Mouse (Mus musculus): ENCODE measurements around the gene Vsig10. TPM values are rescaled to one million over a fixed set of nuclear protein-coding genes. Genes with fewer than 3 reads are reported as not detected.

Vsig10 gene
- polyA plus RNA-seq, 1 experiment from 2014 or later: 8.1 TPM

DNA sequence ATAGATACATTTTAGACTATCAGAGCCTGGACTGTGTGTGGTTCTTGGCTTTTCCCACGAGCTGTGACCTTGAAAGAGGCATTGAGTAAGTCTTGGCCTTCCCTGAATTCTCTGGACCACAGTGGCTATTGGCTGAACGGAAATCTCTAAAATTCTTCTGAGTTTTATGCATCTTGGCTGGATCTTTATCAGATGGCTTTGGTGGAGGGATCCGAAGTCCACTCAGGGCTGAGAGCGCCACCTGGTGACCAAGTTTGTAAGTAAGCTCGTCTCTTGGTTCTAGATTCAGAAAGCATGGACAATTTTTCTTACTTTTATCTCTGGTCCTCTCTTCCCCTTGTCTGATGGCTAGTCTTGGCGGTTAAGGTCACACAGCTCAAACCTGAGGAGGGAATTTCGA is 13.9 kb upstream of the Vsig10 start:
- Histone ChIP-seq H3K27ac (replicated peaks) (no peak overlapping the region), H3K4me1 (peaks cover 17% of the 10 kb centered on the region), H3K36me3 (no peaks in the 10 kb centered on the region), H3K9me3 (peaks cover 4% of the 10 kb centered on the region; the same call in 1 of the 2 replicates), H3K27me3 (replicated peaks) (no peaks in the 10 kb centered on the region), H3K9ac (no peak overlapping the region), H3K4me3 (no peak overlapping the region), H3K4me2 (no peak overlapping the region)
- no peak for ATAC-seq (ENCODE audit: extremely low read depth, insufficient number of reproducible peaks, low FRiP score, low TSS enrichment)
- 66% methylated on average over 7 of the region's 7 CpGs for WGBS

DNA sequence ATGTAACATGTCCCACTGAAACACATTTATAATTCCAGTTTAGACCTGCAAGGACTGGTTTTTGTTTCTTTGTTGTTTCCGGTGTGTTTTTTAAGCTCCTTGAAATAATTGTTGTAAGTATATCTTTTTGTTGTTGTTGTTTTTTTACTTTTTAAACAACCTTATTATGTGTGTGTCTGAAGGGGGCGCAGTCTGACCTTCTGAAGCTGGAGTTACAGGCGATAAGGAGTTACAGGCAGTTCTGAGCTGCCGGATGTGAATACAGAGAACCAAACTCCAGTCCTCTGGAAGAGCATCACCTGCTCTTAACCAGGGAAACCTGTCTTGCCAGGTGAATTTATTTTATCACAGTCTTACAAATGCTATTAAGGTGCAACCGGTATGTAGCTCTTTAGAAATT is 13.1 kb upstream of the Vsig10 start:
- H3K9ac ChIP-seq: no peak overlapping the region
- no peak for ATAC-seq (ENCODE audit: extremely low read depth, insufficient number of reproducible peaks, low FRiP score, low TSS enrichment)
- H3K9me3 ChIP-seq: peaks cover 4% of the 10 kb centered on the region; the same call in 1 of the 2 replicates
- no peaks in the 10 kb centered on the region; the same call in 1 of the 2 replicates for H3K27me3 ChIP-seq (replicated peaks)
- no peak overlapping the region for H3K4me2 ChIP-seq
- WGBS: 84% methylated on average over 5 of the region's 5 CpGs
- H3K4me3 ChIP-seq: no peak overlapping the region
- H3K4me1 ChIP-seq: peaks cover 17% of the 10 kb centered on the region
- no peaks in the 10 kb centered on the region for H3K36me3 ChIP-seq
- H3K27ac ChIP-seq (replicated peaks): no peak overlapping the region

DNA sequence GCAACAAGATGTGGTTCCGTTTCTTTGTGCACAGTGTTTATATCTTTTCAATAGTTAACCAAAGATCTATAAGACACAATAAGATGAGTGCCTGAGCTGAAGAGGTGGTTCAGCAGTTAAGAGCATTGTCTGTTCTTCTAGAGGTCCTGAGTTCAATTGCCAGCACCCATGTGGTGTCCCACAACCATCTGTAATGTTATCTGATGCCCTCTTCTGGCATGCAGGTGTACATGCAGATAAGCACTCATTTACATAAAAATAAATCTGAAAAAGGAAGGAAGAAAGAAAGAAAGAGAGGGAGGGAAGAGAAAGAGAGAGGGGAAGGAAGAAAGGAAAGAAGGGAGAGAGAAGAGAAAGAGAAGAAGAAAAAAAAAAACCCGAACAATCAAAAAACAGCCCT is 12.1 kb upstream of the Vsig10 start:
- Histone ChIP-seq H3K36me3 (no peaks in the 10 kb centered on the region), H3K9ac (no peak overlapping the region), H3K27me3 (replicated peaks) (no peaks in the 10 kb centered on the region; the same call in 1 of the 2 replicates), H3K9me3 (peaks cover 4% of the 10 kb centered on the region; the same call in 1 of the 2 replicates), H3K4me2 (no peak overlapping the region), H3K27ac (replicated peaks) (no peak overlapping the region), H3K4me3 (no peak overlapping the region), H3K4me1 (peaks cover 17% of the 10 kb centered on the region)
- 87% methylated on average over 2 of the region's 2 CpGs for WGBS
- no peak for ATAC-seq (ENCODE audit: extremely low read depth, insufficient number of reproducible peaks, low FRiP score, low TSS enrichment)

DNA sequence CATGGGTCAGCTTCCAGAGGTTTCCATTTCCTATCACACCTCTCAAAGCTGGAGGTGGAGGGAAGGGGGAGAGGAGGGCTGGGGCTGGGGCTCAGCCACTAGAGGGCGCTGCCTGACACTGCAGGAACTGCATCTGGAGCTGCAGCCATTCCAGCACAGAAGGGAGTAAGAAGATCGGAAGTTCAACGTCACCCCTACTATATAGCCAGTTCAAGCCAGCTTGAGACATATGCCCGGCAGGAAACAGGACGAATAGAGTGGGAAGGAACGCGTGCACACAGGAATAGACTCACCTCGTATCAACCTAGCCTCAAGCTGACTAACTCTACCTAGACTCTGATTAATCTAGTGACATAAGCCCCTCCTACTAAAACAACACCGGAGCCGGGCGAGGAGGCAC is 11.2 kb upstream of the Vsig10 start:
- H3K4me2 ChIP-seq: 0 out of 2 replicates have a peak overlapping the region, but pooled peaks have one; percentile 15
- H3K27me3 ChIP-seq (replicated peaks): no peaks in the 10 kb centered on the region; the same call in 1 of the 2 replicates
- H3K9me3 ChIP-seq: peaks cover 4% of the 10 kb centered on the region; the same call in 1 of the 2 replicates
- H3K36me3 ChIP-seq: no peaks in the 10 kb centered on the region
- H3K27ac ChIP-seq (replicated peaks): no peak overlapping the region
- ATAC-seq (ENCODE audit: extremely low read depth, insufficient number of reproducible peaks, low FRiP score, low TSS enrichment): no peak
- H3K4me3 ChIP-seq: no peak overlapping the region
- WGBS: 30% methylated on average over 11 of the region's 11 CpGs
- peaks cover 16% of the 10 kb centered on the region for H3K4me1 ChIP-seq
- H3K9ac ChIP-seq: no peak overlapping the region

DNA sequence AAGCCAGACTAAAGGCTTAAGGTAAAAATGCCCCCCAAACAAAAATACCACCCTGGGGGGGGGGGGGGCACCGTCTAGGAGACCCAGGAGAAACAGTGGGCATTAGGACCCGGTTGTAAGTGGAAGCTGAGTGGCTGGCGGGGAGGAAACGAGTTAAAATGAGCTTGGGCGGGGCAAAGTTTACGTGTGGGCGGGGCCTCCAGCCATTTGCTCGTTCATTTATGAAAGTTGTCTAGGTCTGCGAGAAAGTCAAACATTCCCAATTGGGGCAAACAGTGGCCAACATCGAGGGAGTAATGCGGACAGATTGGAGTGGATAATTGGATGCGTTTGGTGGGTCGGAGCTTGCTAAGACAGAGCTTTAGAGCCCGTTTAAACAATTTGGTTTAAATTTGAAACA is 5.5 kb upstream of the Vsig10 start:
- Histone ChIP-seq H3K4me1 (peaks cover 22% of the 10 kb centered on the region), H3K4me3 (peak overlapping the region; percentile 44), H3K27me3 (replicated peaks) (no peaks in the 10 kb centered on the region; the same call in 1 of the 2 replicates), H3K36me3 (no peaks in the 10 kb centered on the region), H3K9ac (peak overlapping the region; percentile 33), H3K4me2 (peak overlapping the region; percentile 63), H3K9me3 (no peaks in the 10 kb centered on the region), H3K27ac (replicated peaks) (no peak overlapping the region)
- ATAC-seq (ENCODE audit: extremely low read depth, insufficient number of reproducible peaks, low FRiP score, low TSS enrichment): no peak
- 16% methylated on average over 13 of the region's 14 CpGs for WGBS

DNA sequence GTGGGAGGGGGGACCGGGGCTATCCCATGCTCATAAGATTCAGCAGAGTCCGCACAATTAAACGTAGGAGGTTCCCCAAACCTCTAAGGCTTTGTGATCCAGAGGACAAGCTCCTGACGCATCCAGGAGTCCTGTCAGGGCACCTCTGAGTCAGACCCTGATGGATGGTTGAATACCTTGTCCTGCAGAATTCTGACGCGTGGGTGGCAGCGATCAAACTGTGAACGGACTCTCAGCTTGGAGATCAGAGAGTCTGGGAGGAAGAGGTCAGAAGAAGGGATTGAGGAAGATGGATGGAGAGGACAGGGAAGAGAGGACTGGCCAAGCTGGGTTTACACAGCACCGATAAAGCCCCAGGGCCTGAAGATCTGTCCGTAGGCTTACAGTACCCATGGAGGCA is 5.0 kb upstream of the Vsig10 start:
- H3K4me1 ChIP-seq: peaks cover 23% of the 10 kb centered on the region
- no peak for ATAC-seq (ENCODE audit: extremely low read depth, insufficient number of reproducible peaks, low FRiP score, low TSS enrichment)
- peak overlapping the region; percentile 63 for H3K4me2 ChIP-seq
- no peaks in the 10 kb centered on the region for H3K36me3 ChIP-seq
- peak overlapping the region; percentile 44 for H3K4me3 ChIP-seq
- H3K9ac ChIP-seq: peak overlapping the region; percentile 33
- WGBS: 30% methylated on average over 10 of the region's 10 CpGs
- no peaks in the 10 kb centered on the region; the same call in 1 of the 2 replicates for H3K27me3 ChIP-seq (replicated peaks)
- H3K27ac ChIP-seq (replicated peaks): no peak overlapping the region
- no peaks in the 10 kb centered on the region for H3K9me3 ChIP-seq

DNA sequence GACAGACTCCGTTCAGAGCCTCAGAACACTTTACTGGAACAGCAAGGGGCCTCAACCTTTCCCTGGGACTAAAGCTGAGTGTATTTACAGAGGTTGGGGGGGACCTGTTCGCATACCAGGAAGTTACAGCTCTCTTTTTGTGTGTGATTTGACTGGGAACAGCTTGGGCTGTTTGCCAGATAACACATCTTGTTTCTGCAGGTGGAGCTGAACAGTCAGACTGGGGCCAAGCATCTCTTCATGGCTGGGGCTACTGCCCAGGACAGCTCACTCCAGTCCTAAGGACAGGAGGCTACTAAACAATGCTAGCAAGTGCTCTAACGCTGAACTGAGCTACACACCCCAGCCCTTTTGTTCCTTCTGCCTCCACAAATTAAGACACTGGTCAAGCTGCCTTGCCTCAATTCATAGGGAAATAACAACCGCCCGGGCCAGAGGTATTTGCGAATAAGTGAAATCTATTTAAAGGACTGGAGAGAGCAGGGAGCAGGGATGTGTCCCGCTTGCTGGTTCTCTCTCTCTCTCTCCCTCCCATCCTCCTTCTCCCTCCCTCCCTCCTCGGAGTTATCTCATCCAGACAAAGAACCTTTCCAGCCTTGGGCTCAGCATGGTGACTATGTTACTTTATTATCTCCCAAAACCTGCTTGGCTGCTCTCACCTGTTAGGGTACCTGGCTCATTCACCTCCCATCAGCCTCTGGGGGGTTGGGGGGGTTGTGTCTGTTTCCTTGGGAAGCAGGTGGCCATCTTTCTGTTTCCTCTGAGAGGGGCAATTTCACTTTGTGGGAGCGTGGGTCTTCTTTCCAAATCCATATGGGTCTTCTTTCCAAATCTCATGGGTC is 4.1 kb upstream of the Vsig10 start:
- 20% methylated on average over 9 of the region's 9 CpGs for WGBS
- Histone ChIP-seq H3K4me3 (no peak overlapping the region), H3K27ac (replicated peaks) (no peak overlapping the region), H3K9ac (no peak overlapping the region), H3K36me3 (no peaks in the 10 kb centered on the region), H3K9me3 (no peaks in the 10 kb centered on the region), H3K27me3 (replicated peaks) (no peaks in the 10 kb centered on the region; the same call in 1 of the 2 replicates), H3K4me2 (peak overlapping the region; percentile 63), H3K4me1 (peaks cover 23% of the 10 kb centered on the region)
- ATAC-seq (ENCODE audit: extremely low read depth, insufficient number of reproducible peaks, low FRiP score, low TSS enrichment): no peak

DNA sequence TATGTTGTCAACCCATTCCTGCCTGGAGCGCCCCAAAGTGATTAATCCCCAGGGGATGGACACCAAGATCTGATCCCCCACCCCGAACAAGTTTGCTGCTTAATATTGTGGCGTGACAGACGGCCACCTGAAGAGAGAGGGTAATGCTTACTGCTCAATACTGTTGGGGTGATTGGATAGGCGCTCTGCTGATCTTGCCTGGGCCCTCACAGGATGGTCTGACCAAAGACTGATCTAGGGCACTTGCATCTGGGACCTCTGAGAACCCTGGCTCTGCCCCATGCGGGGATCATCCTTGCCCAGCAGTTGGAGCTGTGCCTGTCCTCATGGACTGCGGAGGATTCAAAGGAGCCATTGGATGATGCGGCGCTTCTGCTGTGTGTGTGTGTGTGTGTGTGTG is 4.9 kb downstream of the Vsig10 start:
- Histone ChIP-seq H3K9ac (no peak overlapping the region), H3K4me2 (no peak overlapping the region), H3K4me1 (peaks cover 7% of the 10 kb centered on the region), H3K36me3 (peaks cover 19% of the 10 kb centered on the region), H3K9me3 (no peaks in the 10 kb centered on the region), H3K27ac (replicated peaks) (no peak overlapping the region), H3K4me3 (no peak overlapping the region), H3K27me3 (replicated peaks) (no peaks in the 10 kb centered on the region)
- 64% methylated on average over 9 of the region's 9 CpGs for WGBS
- no peak for ATAC-seq (ENCODE audit: extremely low read depth, insufficient number of reproducible peaks, low FRiP score, low TSS enrichment)

DNA sequence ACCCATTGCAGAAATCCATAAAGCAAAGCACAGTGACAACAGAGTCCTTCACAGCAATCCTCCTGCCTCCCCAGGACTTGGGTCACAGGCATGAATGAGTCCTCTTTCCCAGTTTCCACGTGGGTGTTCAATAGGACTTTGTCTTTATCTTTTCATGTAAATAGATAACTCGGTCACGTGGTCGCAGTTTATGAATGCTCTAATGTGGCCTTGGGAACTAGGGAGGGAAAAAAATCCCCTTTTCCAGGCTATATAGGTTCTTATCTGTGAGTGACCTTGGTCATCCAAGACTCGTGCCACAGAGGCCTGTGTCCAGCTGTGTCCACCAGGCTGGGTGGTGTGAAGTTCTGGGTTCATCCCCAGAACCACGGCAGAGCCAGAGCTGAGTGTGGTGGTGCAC is 7.5 kb downstream of the Vsig10 start:
- H3K4me1 ChIP-seq: no peaks in the 10 kb centered on the region
- H3K27me3 ChIP-seq (replicated peaks): no peaks in the 10 kb centered on the region
- no peak for ATAC-seq (ENCODE audit: extremely low read depth, insufficient number of reproducible peaks, low FRiP score, low TSS enrichment)
- H3K4me3 ChIP-seq: no peak overlapping the region
- WGBS: 48% methylated on average over 6 of the region's 6 CpGs
- H3K9me3 ChIP-seq: no peaks in the 10 kb centered on the region
- H3K36me3 ChIP-seq: peaks cover 19% of the 10 kb centered on the region
- H3K4me2 ChIP-seq: no peak overlapping the region
- no peak overlapping the region for H3K27ac ChIP-seq (replicated peaks)
- no peak overlapping the region for H3K9ac ChIP-seq

DNA sequence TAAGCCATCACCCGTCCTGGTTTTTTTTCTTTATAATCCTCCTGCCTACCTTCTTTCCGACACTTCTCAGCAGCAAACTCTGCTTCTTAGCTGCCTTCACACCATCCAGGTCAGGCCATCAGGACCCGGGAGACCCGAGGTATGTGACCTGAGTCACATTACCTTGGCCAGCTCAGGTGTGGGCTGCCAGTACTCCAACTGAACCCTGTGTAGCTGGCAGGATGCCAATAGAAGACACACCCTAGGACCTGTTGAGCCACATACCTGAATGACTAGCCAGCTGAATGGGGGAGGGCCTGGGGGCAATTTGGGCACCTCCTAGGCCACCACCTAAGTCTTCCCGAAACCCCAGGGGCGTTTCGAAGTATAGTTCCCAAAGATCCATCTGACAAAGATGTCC is 11.6 kb downstream of the Vsig10 start:
- Histone ChIP-seq H3K4me2 (no peak overlapping the region), H3K4me1 (no peaks in the 10 kb centered on the region), H3K27me3 (replicated peaks) (no peaks in the 10 kb centered on the region), H3K4me3 (no peak overlapping the region), H3K9me3 (no peaks in the 10 kb centered on the region; the same call in 1 of the 2 replicates), H3K36me3 (peaks cover 12% of the 10 kb centered on the region), H3K27ac (replicated peaks) (no peak overlapping the region), H3K9ac (no peak overlapping the region)
- no peak for ATAC-seq (ENCODE audit: extremely low read depth, insufficient number of reproducible peaks, low FRiP score, low TSS enrichment)
- WGBS: 75% methylated on average over 7 of the region's 7 CpGs

DNA sequence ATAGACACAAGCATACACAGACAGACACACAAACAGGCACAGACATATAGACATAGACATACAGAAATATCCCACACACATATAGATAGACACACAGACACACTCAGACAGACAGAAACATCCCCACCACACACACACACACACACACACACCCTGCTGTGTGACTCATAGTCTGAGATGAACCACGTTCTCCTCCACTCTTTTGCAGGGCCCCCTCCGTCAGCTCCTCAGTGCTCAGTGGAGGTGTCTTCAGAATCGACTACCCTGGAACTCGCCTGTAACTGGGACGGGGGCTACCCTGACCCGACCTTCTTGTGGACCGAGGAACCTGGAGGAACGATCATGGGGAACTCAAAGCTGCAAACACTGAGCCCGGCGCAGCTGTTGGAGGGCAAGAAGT is 19.1 kb downstream of the Vsig10 start:
- peaks cover 3% of the 10 kb centered on the region; the same call in 1 of the 2 replicates for H3K9me3 ChIP-seq

DNA sequence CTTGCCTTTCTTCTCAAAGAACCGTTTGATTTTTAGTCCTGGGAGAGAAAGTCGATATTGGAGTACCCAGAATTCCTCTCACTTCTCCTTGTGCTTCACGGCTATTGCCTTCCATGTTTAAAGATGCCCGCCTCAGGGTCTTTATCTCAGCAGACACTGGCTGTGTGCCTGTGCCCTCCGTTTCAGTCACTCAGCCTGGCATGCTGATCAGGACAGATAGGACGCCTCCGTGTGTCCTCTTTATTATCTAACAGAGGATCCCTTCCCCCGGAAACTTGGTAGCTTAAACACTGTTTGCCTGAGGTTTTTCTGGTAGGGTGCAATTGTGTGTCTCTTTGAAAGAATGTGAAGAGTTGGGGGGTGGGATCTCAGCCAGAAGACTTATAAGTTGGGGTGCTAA is 19.6 kb downstream of the Vsig10 start:
- H3K9me3 ChIP-seq: peaks cover 3% of the 10 kb centered on the region; the same call in 1 of the 2 replicates
- H3K27ac ChIP-seq (replicated peaks): no peak overlapping the region
- no peak overlapping the region for H3K4me3 ChIP-seq
- no peak overlapping the region for H3K9ac ChIP-seq
- 72% methylated on average over 8 of the region's 8 CpGs for WGBS
- peaks cover 60% of the 10 kb centered on the region for H3K36me3 ChIP-seq
- no peaks in the 10 kb centered on the region for H3K27me3 ChIP-seq (replicated peaks)
- no peak overlapping the region for H3K4me2 ChIP-seq
- H3K4me1 ChIP-seq: no peaks in the 10 kb centered on the region
- ATAC-seq (ENCODE audit: extremely low read depth, insufficient number of reproducible peaks, low FRiP score, low TSS enrichment): no peak

More for the DNA sequence above, 19.1 kb downstream of the Vsig10 start:
- Histone ChIP-seq H3K4me2 (no peak overlapping the region), H3K4me1 (no peaks in the 10 kb centered on the region), H3K36me3 (peaks cover 56% of the 10 kb centered on the region), H3K9ac (no peak overlapping the region), H3K27ac (replicated peaks) (no peak overlapping the region), H3K27me3 (replicated peaks) (no peaks in the 10 kb centered on the region), H3K4me3 (no peak overlapping the region)
- ATAC-seq (ENCODE audit: extremely low read depth, insufficient number of reproducible peaks, low FRiP score, low TSS enrichment): no peak
- 85% methylated on average over 10 of the region's 10 CpGs for WGBS

Measured in heart, embryonic 13.5 days (tissue).